In the genomic region with DNA sequence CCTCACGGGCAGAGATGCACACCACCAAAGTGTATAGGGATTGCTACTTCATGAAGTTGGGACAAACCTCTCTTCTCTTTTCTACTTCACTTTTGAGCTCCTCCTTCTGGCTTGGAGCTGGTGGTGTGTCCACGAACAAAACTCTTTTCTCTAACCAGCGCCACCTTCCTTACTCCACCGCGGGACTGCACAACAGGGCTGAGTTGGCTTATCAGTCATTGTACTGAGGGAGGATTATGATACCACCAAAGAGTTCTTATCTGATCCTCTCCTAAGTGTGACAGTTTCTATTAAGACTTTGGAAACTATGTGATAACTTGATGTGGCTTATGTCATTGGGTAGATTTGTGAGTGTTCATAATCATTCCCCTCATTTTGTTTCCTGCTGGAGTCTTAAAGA, we compare ENCODE assay signal across 23 mouse cellular contexts.
DNase-seq lines count a peak whose midpoint lies in the region; ATAC-seq and TF ChIP-seq lines count a peak whose summit lies in the region.
"Had no signal": no experiment of that assay in that cellular context is flagged by ENCODE, and none has a peak within 500 bp of the region (broad histone marks: within the 10 kb centered on the region; RNA-seq: fewer than 3 reads in every experiment).

No protein-coding gene starts in this region.

- peak; percentile 61 for DNase-seq in 416B (ENCODE audit: low read depth)
- DNase-seq in G1E (ENCODE audit: low spot score): peak; percentile 42
- no peak for DNase-seq in MN1 (ENCODE audit: low spot score)
- DNase-seq: adrenal gland, adult 8-10 months; adrenal gland, postnatal 14 days; adrenal gland, postnatal 36 days; B cell, adult 2 months; cerebellum, adult 11-12 months; cerebellum, adult 2 months; cerebellum, adult 9-10 months; cerebellum, postnatal 10 days; cerebellum, postnatal 36 days; embryo, embryonic 11 days; forebrain, postnatal 0 days had no signal

- H3K27ac ChIP-seq in embryonic fibroblast, embryonic 13.5 days (ENCODE audit: insufficient read depth, low read length): peak overlapping the region; percentile 87; the same call in 1 of the 2 replicates
- no peak overlapping the region for H3K27ac ChIP-seq in liver, embryonic 12.5 days
- H3K27ac ChIP-seq: embryonic facial prominence, embryonic 13.5 days; embryonic facial prominence, embryonic 15.5 days; forebrain, embryonic 13.5 days; forebrain, embryonic 15.5 days had no signal

- no peaks in the 10 kb centered on the region for H3K9me3 ChIP-seq in G1E (replicated peaks)
- H3K9me3 ChIP-seq in liver, embryonic 12.5 days (replicated peaks): no peaks in the 10 kb centered on the region
- H3K9me3 ChIP-seq: embryonic facial prominence, embryonic 13.5 days; embryonic facial prominence, embryonic 15.5 days; forebrain, embryonic 13.5 days; forebrain, embryonic 15.5 days had no signal

- no peak overlapping the region for H3K4me2 ChIP-seq in liver, embryonic 12.5 days
- H3K4me2 ChIP-seq: embryonic facial prominence, embryonic 13.5 days; embryonic facial prominence, embryonic 15.5 days; forebrain, embryonic 13.5 days; forebrain, embryonic 15.5 days had no signal

- WGBS in liver, embryonic 12.5 days (ENCODE audit: insufficient replicate concordance): 70% methylated on average over 5 of the region's 5 CpGs

- no peak for TF ChIP-seq POLR2A in embryonic fibroblast, embryonic 13.5 days (IDR thresholded peaks at IDR 0.05; ENCODE audit: low read depth, low read length)

- ATAC-seq in G1E (ENCODE audit: extremely low read depth, insufficient number of reproducible peaks, low FRiP score, poor library complexity, severe bottlenecking): peak; percentile 90
- no peak for ATAC-seq in liver, embryonic 12.5 days
- no peak for ATAC-seq in activated CD4-positive, CD25-positive, alpha-beta regulatory T cell, adult 4 months
- ATAC-seq: CD4-positive, CD25-positive, alpha-beta regulatory T cell, adult 4 months; forebrain, embryonic 13.5 days; forebrain, embryonic 15.5 days; forebrain, postnatal 0 days had no signal

- H3K27me3 ChIP-seq in G1E (ENCODE audit: insufficient read depth, low read length): no peaks in the 10 kb centered on the region
- no peaks in the 10 kb centered on the region for H3K27me3 ChIP-seq in liver, embryonic 12.5 days (replicated peaks)
- H3K27me3 ChIP-seq: CH12.LX; embryonic facial prominence, embryonic 13.5 days; embryonic facial prominence, embryonic 15.5 days; forebrain, embryonic 13.5 days; forebrain, embryonic 15.5 days had no signal

- H3K4me3 ChIP-seq in G1E (ENCODE audit: low read depth, low read length): peak overlapping the region; percentile 25; the same call in 1 of the 2 replicates
- H3K4me3 ChIP-seq in embryonic fibroblast, embryonic 13.5 days (ENCODE audit: insufficient read depth, low read length): no peak overlapping the region
- no peak overlapping the region for H3K4me3 ChIP-seq in liver, embryonic 12.5 days
- H3K4me3 ChIP-seq: embryonic facial prominence, embryonic 13.5 days; embryonic facial prominence, embryonic 15.5 days; forebrain, embryonic 13.5 days; forebrain, embryonic 15.5 days had no signal

- peaks cover 68% of the 10 kb centered on the region for H3K4me1 ChIP-seq in G1E (ENCODE audit: insufficient read depth, low read depth, low read length)
- peaks cover 10% of the 10 kb centered on the region for H3K4me1 ChIP-seq in embryonic fibroblast, embryonic 13.5 days (ENCODE audit: control insufficient read depth, insufficient read depth, low read length)
- no peaks in the 10 kb centered on the region for H3K4me1 ChIP-seq in liver, embryonic 12.5 days
- H3K4me1 ChIP-seq: embryonic facial prominence, embryonic 13.5 days; embryonic facial prominence, embryonic 15.5 days; forebrain, embryonic 13.5 days; forebrain, embryonic 15.5 days had no signal

- H3K9ac ChIP-seq in liver, embryonic 12.5 days: no peak overlapping the region
- H3K9ac ChIP-seq: embryonic facial prominence, embryonic 13.5 days; embryonic facial prominence, embryonic 15.5 days; forebrain, embryonic 13.5 days; forebrain, embryonic 15.5 days; forebrain, postnatal 0 days had no signal

- no peak for TF ChIP-seq CTCF in G1E (IDR thresholded peaks at IDR 0.05; ENCODE audit: low read depth, low read length)
- no peak for TF ChIP-seq CTCF in embryonic fibroblast, embryonic 13.5 days (IDR thresholded peaks at IDR 0.05; ENCODE audit: borderline replicate concordance, insufficient read depth, low read length)

- H3K36me3 ChIP-seq in G1E (replicated peaks): no peaks in the 10 kb centered on the region
- no peaks in the 10 kb centered on the region for H3K36me3 ChIP-seq in liver, embryonic 12.5 days
- H3K36me3 ChIP-seq: embryonic facial prominence, embryonic 13.5 days; embryonic facial prominence, embryonic 15.5 days; forebrain, embryonic 15.5 days had no signal
